Mouse (Mus musculus) cerebellum, adult 2 months (tissue): ENCODE measurements around the gene Zfp354b.

ENCODE experiments used
- CTCF ChIP-seq: fragments of 200-500 bp; IDR thresholded peaks from 2 replicates; pipeline ENCODE4 v1.5.1; 2011; ENCODE audit warnings: low read depth, mild to moderate bottlenecking, control low read depth, low read length, moderate library complexity, borderline replicate concordance; ENCODE audit not compliant: insufficient read depth
- POLR2A ChIP-seq: fragments of 200-500 bp; IDR thresholded peaks from 2 replicates; pipeline ENCODE4 v1.6.1; 2011; ENCODE audit warnings: low read length, control low read depth, borderline replicate concordance; ENCODE audit not compliant: insufficient read depth

- peak; percentile 66 for TF ChIP-seq CTCF
- TF ChIP-seq POLR2A: peak; percentile 75
Observed at GRCm38 (mm10) chr11:50915671-50916320, 15.6 kb downstream of the Zfp354b start, which contains the start of gene Zfp2.
